Comparison of ENCODE assay signal across 31 mouse cellular contexts in genomic region chr1:152721535-152722198, GRCm38 (mm10). TPM values are rescaled to one million over a fixed set of nuclear protein-coding genes. Genes with fewer than 3 reads are reported as not detected.
DNase-seq lines count a peak whose midpoint lies in the region; ATAC-seq and TF ChIP-seq lines count a peak whose summit lies in the region.
"Had no signal": no experiment of that assay in that cellular context is flagged by ENCODE, and none has a peak within 500 bp of the region (broad histone marks: within the 10 kb centered on the region; RNA-seq: fewer than 3 reads in every experiment).

No protein-coding gene starts in this region.

- intact Hi-C loops in heart, adult 2 months (cut with DNase I) = no loop called here

- 0 out of 2 replicates have a peak, but pooled peaks have one; percentile 31 for TF ChIP-seq EP300 in heart, adult 2 months (IDR thresholded peaks at IDR 0.05; ENCODE audit: insufficient read depth, low read depth, low read length)
- TF ChIP-seq EP300 in CH12.LX (IDR thresholded peaks at IDR 0.05; ENCODE audit: low read length) = no peak

- in situ Hi-C loops in CH12.LX (cut with MboI; ENCODE audit: low pct_ligation_motif_present, low pct_unique_long_range_greater_than_20kb, low sequenced_read_pairs) = no loop called here

- no peaks in the 10 kb centered on the region for H3K79me2 ChIP-seq in heart, adult 2 months (replicated peaks; ENCODE audit: control insufficient read depth, insufficient read depth, low read length)
- no peaks in the 10 kb centered on the region for H3K79me2 ChIP-seq in CH12.LX (replicated peaks; ENCODE audit: control insufficient read depth, extremely low read depth, insufficient read depth, poor library complexity, severe bottlenecking)

- TF ChIP-seq POLR2A in heart, adult 2 months (IDR thresholded peaks at IDR 0.05; ENCODE audit: insufficient read depth, low read depth, low read length) = no peak
- no peak for TF ChIP-seq POLR2A in CH12.LX (IDR thresholded peaks at IDR 0.05; ENCODE audit: low read depth, low read length)

- H3K9me3 ChIP-seq in hindbrain, postnatal 0 days (ENCODE audit: low read length) = no peaks in the 10 kb centered on the region
- H3K9me3 ChIP-seq in hindbrain, embryonic 13.5 days = no peaks in the 10 kb centered on the region
- no peaks in the 10 kb centered on the region for H3K9me3 ChIP-seq in CH12.LX (replicated peaks; ENCODE audit: low read length)
- H3K9me3 ChIP-seq: forebrain, embryonic 10.5 days; limb, embryonic 13.5 days; midbrain, embryonic 13.5 days had no signal

- no peak overlapping the region for H3K4me2 ChIP-seq in hindbrain, postnatal 0 days (ENCODE audit: low read depth, low read length)
- no peak overlapping the region for H3K4me2 ChIP-seq in hindbrain, embryonic 13.5 days
- peak overlapping the region; percentile 15; the same call in 1 of the 2 replicates for H3K4me2 ChIP-seq in CH12.LX (ENCODE audit: insufficient read depth, low read depth, poor library complexity, severe bottlenecking)
- H3K4me2 ChIP-seq: limb, embryonic 13.5 days; midbrain, embryonic 13.5 days had no signal

- dilution Hi-C loops in CH12.LX (cut with MboI; ENCODE audit: extremely low pct_ligation_motif_present, extremely low pct_unique_long_range_greater_than_20kb, low sequenced_read_pairs) = no loop called here

- H3K4me1 ChIP-seq in heart, adult 2 months (ENCODE audit: control insufficient read depth, insufficient read depth, low read length) = no peaks in the 10 kb centered on the region
- no peaks in the 10 kb centered on the region for H3K4me1 ChIP-seq in hindbrain, postnatal 0 days (ENCODE audit: insufficient read depth, low read length)
- no peaks in the 10 kb centered on the region for H3K4me1 ChIP-seq in hindbrain, embryonic 13.5 days (replicated peaks)
- H3K4me1 ChIP-seq in CH12.LX (ENCODE audit: control insufficient read depth in 1 of 2, insufficient read depth in 2 of 2) = peaks cover 0 to 35% of the 10 kb centered on the region in 2 experiments; a peak in 2 of 4 replicates
- H3K4me1 ChIP-seq: midbrain, embryonic 13.5 days had no signal

- no peaks in the 10 kb centered on the region for H3K27me3 ChIP-seq in heart, adult 2 months (ENCODE audit: control insufficient read depth, insufficient read depth, low read length)
- H3K27me3 ChIP-seq in hindbrain, postnatal 0 days (ENCODE audit: insufficient read depth, low read length) = no peaks in the 10 kb centered on the region
- no peaks in the 10 kb centered on the region for H3K27me3 ChIP-seq in hindbrain, embryonic 13.5 days
- H3K27me3 ChIP-seq in CH12.LX (replicated peaks) = no peaks in the 10 kb centered on the region
- H3K27me3 ChIP-seq: limb, embryonic 13.5 days; midbrain, embryonic 13.5 days; Patski had no signal

- DNase-seq in heart, adult 2 months = no peak
- no peak for DNase-seq in heart, adult 8-10 months (ENCODE audit: low spot score)
- peak; percentile 5 for DNase-seq in hindbrain, postnatal 0 days (ENCODE audit: low spot score)
- no peak for DNase-seq in CH12.LX (ENCODE audit: extremely low read depth)
- DNase-seq in brain, adult 2 months (ENCODE audit: low read depth, low spot score) = peak; percentile 14
- DNase-seq in layer of hippocampus, postnatal 10 days (ENCODE audit: low spot score in 2 of 2) = no peak
- no peak for DNase-seq in layer of hippocampus, adult 9-11 months
- DNase-seq: adrenal gland, postnatal 25 days; cerebellum, adult 18-20 months; cerebellum, postnatal 36 days; forebrain, postnatal 0 days; kidney, postnatal 4 days; right cerebral cortex, postnatal 25 days; thymus, adult 2 months had no signal

- peak; percentile 32; the same call in 1 of the 2 replicates for ATAC-seq in hindbrain, postnatal 0 days
- no peak for ATAC-seq in hindbrain, embryonic 13.5 days (ENCODE audit: low FRiP score)
- ATAC-seq: forebrain, postnatal 0 days; inflammation-experienced regulatory T-cells, adult 6 months; midbrain, embryonic 13.5 days; Patski had no signal

- H3K36me3 ChIP-seq in heart, adult 2 months (ENCODE audit: control insufficient read depth, insufficient read depth, low read length) = no peaks in the 10 kb centered on the region
- no peaks in the 10 kb centered on the region for H3K36me3 ChIP-seq in hindbrain, postnatal 0 days (ENCODE audit: insufficient read depth, low read length)
- H3K36me3 ChIP-seq in hindbrain, embryonic 13.5 days = no peaks in the 10 kb centered on the region
- H3K36me3 ChIP-seq in CH12.LX (replicated peaks in 1 of 2; ENCODE audit: control insufficient read depth in 1 of 2, insufficient read depth in 1 of 2, low read length in 1 of 2) = no peaks in the 10 kb centered on the region
- H3K36me3 ChIP-seq: forebrain, embryonic 10.5 days; limb, embryonic 13.5 days; midbrain, embryonic 13.5 days had no signal

- no peak overlapping the region for H3K9ac ChIP-seq in heart, adult 2 months (ENCODE audit: low read depth, low read length)
- H3K9ac ChIP-seq in hindbrain, postnatal 0 days (replicated peaks; ENCODE audit: low read length) = no peak overlapping the region
- no peak overlapping the region for H3K9ac ChIP-seq in hindbrain, embryonic 13.5 days
- no peak overlapping the region for H3K9ac ChIP-seq in CH12.LX (ENCODE audit: insufficient read depth, low read depth)
- H3K9ac ChIP-seq: forebrain, postnatal 0 days; limb, embryonic 13.5 days; liver, embryonic 14.5 days; midbrain, embryonic 13.5 days had no signal

- no peak overlapping the region for H3K27ac ChIP-seq in heart, adult 2 months
- H3K27ac ChIP-seq in hindbrain, postnatal 0 days = no peak overlapping the region
- no peak overlapping the region for H3K27ac ChIP-seq in hindbrain, embryonic 13.5 days
- H3K27ac ChIP-seq in CH12.LX (ENCODE audit: insufficient read depth, low read depth) = no peak overlapping the region
- H3K27ac ChIP-seq: forebrain, embryonic 10.5 days; limb, embryonic 13.5 days; liver, embryonic 14.5 days; midbrain, embryonic 13.5 days had no signal

- TF ChIP-seq RAD21 in CH12.LX (IDR thresholded peaks at IDR 0.05; ENCODE audit: low read depth, low read length) = no peak

- no peak overlapping the region for H3K4me3 ChIP-seq in heart, adult 2 months
- no peak overlapping the region for H3K4me3 ChIP-seq in hindbrain, postnatal 0 days (ENCODE audit: low read length)
- H3K4me3 ChIP-seq in hindbrain, embryonic 13.5 days = no peak overlapping the region
- H3K4me3 ChIP-seq in CH12.LX (replicated peaks in 1 of 3; ENCODE audit: low read depth in 2 of 3, low read length in 2 of 3, poor library complexity in 1 of 3) = no peak overlapping the region
- H3K4me3 ChIP-seq: forebrain, embryonic 10.5 days; limb, embryonic 13.5 days; midbrain, embryonic 13.5 days had no signal

- TF ChIP-seq CTCF in heart, adult 2 months (IDR thresholded peaks at IDR 0.05) = no peak
- TF ChIP-seq CTCF in hindbrain, postnatal 0 days (IDR thresholded peaks at IDR 0.05; ENCODE audit: low read depth) = no peak
- TF ChIP-seq CTCF in CH12.LX (conservative IDR thresholded peaks at IDR 0.05 in 1 of 2, IDR thresholded peaks at IDR 0.05 in 1 of 2; ENCODE audit: low read depth in 2 of 2, low read length in 2 of 2) = no peak

- WGBS in heart, adult 2 months = 72% methylated on average over 11 of the region's 11 CpGs
- WGBS in hindbrain, postnatal 0 days = 80% methylated on average over 11 of the region's 11 CpGs
- WGBS in hindbrain, embryonic 13.5 days = 83% methylated on average over 11 of the region's 11 CpGs

TF ChIP-seq in CH12.LX, 34 proteins besides CTCF, POLR2A, EP300 and RAD21:
- no peak for TF ChIP-seq CHD1 (IDR thresholded peaks at IDR 0.05; ENCODE audit: low read depth, low read length)
- no peak for TF ChIP-seq POLR2AphosphoS2 (IDR thresholded peaks at IDR 0.05; ENCODE audit: low read depth, low read length)
- no peak for TF ChIP-seq JUN (IDR thresholded peaks at IDR 0.05; ENCODE audit: insufficient read depth, low read depth, low read length)
- no peak for TF ChIP-seq SMC3 (IDR thresholded peaks at IDR 0.05; ENCODE audit: low read depth, low read length)
TF ChIP-seq in CH12.LX: peak in this region for 0.

RNA-seq across cellular contexts. Expression of gene Apobec4, which starts 28.7 kb away (rescaled TPM):
- not detected for total RNA-seq in heart, adult 2 months (2021)
- not detected in 2 replicates for polyA plus RNA-seq in heart, adult 2 months (2012; rRNA removed)
- total RNA-seq in heart, adult 8-10 months (2022) = not detected
- total RNA-seq in hindbrain, postnatal 0 days (2014; rRNA removed) = not detected in 2 replicates
- polyA plus RNA-seq in hindbrain, postnatal 0 days (2015; fragmentation: Nextera tagmentation; extraction: Ambion mirVana) = not detected in 2 replicates
- polyA plus RNA-seq in hindbrain, embryonic 13.5 days (2015; fragmentation: Nextera tagmentation; extraction: Ambion mirVana) = not detected in 2 replicates
- total RNA-seq in CH12.LX (2012; rRNA removed) = not detected in 2 replicates
- not detected in 2 replicates for total RNA-seq in CH12.LX (2014; rRNA removed)
- polyA plus RNA-seq in CH12.LX (2012; ENCODE audit: insufficient read length, low read depth) = not detected in 2 replicates
- not detected for total RNA-seq in layer of hippocampus, postnatal 10 days (2021)
- total RNA-seq: adrenal gland, postnatal 25 days; gastrocnemius, adult 18-20 months; gastrocnemius, postnatal 4 days; layer of hippocampus, postnatal 25 days; left cerebral cortex, postnatal 10 days; megakaryocyte progenitor cell, adult 5-6 weeks; neutrophil, adult 5-6 weeks had no signal
- polyA plus RNA-seq: forebrain, embryonic 10.5 days; heart, embryonic 16.5 days; inflammation-experienced regulatory T-cells, adult 6 months; kidney, embryonic 14.5 days; limb, embryonic 13.5 days; liver, embryonic 14.5 days; midbrain, embryonic 13.5 days; Patski; stomach, embryonic 16.5 days; thymus, adult 2 months; urinary bladder, adult 2 months had no signal

RNA-seq across cellular contexts. Expression of gene Rgl1, which starts 44.5 kb away (rescaled TPM):
- 10 to 100 TPM; 28.4 to 33.2 TPM for total RNA-seq in heart, adult 2 months (2021)
- polyA plus RNA-seq in heart, adult 2 months (2012; rRNA removed) = 14.9 and 22.7 TPM in 2 replicates
- total RNA-seq in heart, adult 8-10 months (2022) = 10 to 100 TPM; 30.2 to 37.8 (median 35.0) TPM
- total RNA-seq in hindbrain, postnatal 0 days (2014; rRNA removed) = 16.1 and 17.6 TPM in 2 replicates
- polyA plus RNA-seq in hindbrain, postnatal 0 days (2015; fragmentation: Nextera tagmentation; extraction: Ambion mirVana) = 16.0 and 17.0 TPM in 2 replicates
- 19.8 and 24.0 TPM in 2 replicates for polyA plus RNA-seq in hindbrain, embryonic 13.5 days (2015; fragmentation: Nextera tagmentation; extraction: Ambion mirVana)
- total RNA-seq in CH12.LX (2012; rRNA removed) (0.25 and 0.42 TPM in 2 replicates), CH12.LX (2014; rRNA removed) (0.68 and 0.74 TPM in 2 replicates)
- polyA plus RNA-seq in CH12.LX (2012; ENCODE audit: insufficient read length, low read depth) = 1.7 and 1.8 TPM in 2 replicates
- 10 to 100 TPM; 63.9 to 67.0 TPM for total RNA-seq in layer of hippocampus, postnatal 10 days (2021)

RNA-seq across cellular contexts. Expression of gene Arpc5, which starts 44.7 kb away (rescaled TPM):
- total RNA-seq in heart, adult 2 months (2021) = 10 to 100 TPM; 26.4 to 27.7 TPM
- 23.6 and 32.9 TPM in 2 replicates for polyA plus RNA-seq in heart, adult 2 months (2012; rRNA removed)
- total RNA-seq in heart, adult 8-10 months (2022) = 10 to 100 TPM; 21.9 to 27.8 (median 25.9) TPM
- 108 and 118 TPM in 2 replicates for total RNA-seq in hindbrain, postnatal 0 days (2014; rRNA removed)
- 312 and 319 TPM in 2 replicates for polyA plus RNA-seq in hindbrain, postnatal 0 days (2015; fragmentation: Nextera tagmentation; extraction: Ambion mirVana)
- 343 and 364 TPM in 2 replicates for polyA plus RNA-seq in hindbrain, embryonic 13.5 days (2015; fragmentation: Nextera tagmentation; extraction: Ambion mirVana)
- total RNA-seq in CH12.LX (2012; rRNA removed) (125 and 128 TPM in 2 replicates), CH12.LX (2014; rRNA removed) (399 and 408 TPM in 2 replicates)
- 232 and 260 TPM in 2 replicates for polyA plus RNA-seq in CH12.LX (2012; ENCODE audit: insufficient read length, low read depth)
- total RNA-seq in layer of hippocampus, postnatal 10 days (2021) = 100 to 1,000 TPM; 272 to 278 TPM

Comparison
In these comparisons a context has a peak if more than half of its experiments do, and no peak if none do; other contexts are left out.
1. DNase-seq: peak in hindbrain, postnatal 0 days (single experiment) and brain, adult 2 months (single experiment); none in heart, adult 2 months (0 of 2), heart, adult 8-10 months (single experiment), CH12.LX (single experiment), layer of hippocampus, postnatal 10 days (0 of 2) and layer of hippocampus, adult 9-11 months (single experiment).